Mouse (Mus musculus) right cerebral cortex, postnatal 4 days (tissue): ENCODE measurements around the gene Ncs1.

ENCODE experiments used
- DNase-seq: peaks from one replicate; pipeline ENCODE4 v3.0.0-alpha.2; 2022

The Ncs1 gene

DNA sequence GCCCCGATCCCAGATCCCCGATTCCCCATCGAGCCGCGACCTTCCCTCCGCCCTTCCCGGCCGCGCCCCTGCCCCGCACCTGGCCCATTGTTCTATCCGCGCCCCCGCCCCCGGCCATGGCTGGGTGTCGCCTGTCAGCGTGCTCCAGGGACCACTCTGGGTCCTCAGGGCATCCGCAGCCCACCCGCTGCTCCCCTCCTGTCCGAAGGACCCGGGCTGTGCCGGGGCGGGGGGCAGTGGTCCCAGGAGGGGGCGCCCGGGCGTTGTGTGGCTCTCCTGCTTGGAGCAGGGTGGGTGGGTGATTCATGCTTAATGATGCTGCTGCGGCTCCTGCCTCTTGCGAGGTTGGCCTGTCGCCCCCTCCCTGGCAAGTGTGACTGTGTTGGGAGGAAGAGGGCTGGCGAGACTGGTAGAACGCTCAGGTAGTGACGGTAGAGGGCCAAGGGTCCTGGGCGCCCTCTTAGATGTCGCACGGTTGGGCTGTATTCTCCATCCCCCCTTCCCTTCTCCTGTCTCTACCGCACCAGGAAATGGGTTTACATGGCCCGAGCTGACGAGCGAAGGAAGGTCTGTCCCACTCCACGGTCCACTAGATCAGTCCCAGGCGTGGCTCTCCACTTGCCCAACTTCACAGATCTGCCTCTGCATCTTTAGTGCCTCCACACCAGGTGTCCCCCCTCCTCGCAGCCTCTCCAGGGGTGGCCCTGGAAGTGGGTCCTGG, 788 bp downstream of the Ncs1 start:
- DNase-seq = peak; percentile 66

DNA sequence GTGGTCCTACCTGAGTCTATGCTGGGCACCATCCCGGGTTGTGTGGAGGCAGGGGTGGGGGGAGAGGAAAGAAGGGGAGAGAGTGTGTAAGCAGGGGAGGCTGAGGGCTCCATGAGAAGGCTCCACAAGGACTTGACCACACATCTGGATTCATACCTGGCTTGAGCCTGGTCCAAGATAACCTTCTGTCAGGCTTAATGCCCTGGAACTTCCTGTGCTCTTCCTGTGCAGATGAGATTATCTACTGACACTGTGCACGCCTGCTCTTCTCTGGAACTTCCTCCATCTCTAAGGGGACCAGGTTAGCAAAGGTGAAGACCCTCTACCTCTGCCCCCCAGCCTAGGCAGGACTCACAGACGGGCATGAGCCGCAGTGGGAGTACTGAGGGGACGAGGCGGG, 3.2 kb downstream of the Ncs1 start:
- no peak for DNase-seq

DNA sequence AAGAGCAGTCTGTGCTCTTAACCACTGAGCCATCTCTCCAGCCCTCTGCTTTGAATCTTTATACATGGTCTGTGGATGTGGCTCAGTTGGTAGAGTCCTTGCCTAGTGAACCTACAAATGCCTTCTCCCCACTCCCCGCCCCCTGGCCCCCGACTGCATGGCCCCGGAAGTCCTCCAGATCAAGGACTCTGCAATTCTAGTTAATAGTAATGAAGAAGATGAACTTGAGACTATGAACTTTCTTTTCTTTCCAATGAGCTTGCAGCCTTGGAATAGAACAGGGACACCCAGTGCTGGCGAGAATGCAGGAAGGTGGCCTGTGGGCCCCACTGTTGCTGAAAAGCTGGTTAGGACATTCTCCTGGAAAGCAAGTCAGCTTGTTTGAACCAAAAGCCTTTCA, 6.5 kb downstream of the Ncs1 start:
- DNase-seq = no peak

DNA sequence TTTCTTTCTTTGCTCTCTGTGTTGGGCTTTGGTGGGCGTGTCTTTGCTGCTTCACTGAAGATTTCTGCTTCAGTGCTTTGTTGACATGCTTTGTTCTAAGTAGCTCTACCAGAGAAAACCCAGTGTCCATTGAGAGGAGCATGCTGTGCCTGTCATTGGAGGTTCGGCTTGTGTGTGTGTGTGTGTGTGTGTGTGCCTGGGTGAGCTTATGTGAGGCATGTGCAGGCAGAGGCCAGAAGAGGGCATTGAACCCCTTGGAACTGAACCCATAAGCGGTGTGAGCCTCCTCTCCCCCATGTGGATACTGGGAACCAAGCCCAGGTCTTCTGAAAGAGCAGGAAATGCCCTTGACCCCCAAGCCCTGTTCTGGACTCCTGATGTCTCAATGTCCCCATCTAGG, 7.8 kb downstream of the Ncs1 start:
- DNase-seq = no peak

DNA sequence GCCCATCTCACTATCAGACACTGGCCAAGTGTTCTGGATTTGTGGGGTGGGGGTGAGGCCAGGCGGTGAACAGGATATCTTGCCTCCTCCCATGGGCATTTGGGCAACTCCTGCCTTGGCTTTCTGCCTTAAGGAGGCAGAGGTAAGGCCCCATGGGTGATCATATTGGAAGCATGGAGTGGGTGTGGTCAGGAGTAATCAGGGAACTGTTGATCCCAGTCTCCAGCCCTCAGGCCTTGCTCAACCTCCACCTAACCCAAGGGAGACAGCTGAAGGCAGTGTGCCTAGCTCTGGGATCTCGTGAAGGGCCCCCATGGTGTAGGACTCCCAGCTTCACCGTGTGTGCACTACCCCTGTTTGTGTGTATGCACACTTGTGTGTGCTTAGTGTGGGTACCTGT, 9.2 kb downstream of the Ncs1 start:
- no peak for DNase-seq

DNA sequence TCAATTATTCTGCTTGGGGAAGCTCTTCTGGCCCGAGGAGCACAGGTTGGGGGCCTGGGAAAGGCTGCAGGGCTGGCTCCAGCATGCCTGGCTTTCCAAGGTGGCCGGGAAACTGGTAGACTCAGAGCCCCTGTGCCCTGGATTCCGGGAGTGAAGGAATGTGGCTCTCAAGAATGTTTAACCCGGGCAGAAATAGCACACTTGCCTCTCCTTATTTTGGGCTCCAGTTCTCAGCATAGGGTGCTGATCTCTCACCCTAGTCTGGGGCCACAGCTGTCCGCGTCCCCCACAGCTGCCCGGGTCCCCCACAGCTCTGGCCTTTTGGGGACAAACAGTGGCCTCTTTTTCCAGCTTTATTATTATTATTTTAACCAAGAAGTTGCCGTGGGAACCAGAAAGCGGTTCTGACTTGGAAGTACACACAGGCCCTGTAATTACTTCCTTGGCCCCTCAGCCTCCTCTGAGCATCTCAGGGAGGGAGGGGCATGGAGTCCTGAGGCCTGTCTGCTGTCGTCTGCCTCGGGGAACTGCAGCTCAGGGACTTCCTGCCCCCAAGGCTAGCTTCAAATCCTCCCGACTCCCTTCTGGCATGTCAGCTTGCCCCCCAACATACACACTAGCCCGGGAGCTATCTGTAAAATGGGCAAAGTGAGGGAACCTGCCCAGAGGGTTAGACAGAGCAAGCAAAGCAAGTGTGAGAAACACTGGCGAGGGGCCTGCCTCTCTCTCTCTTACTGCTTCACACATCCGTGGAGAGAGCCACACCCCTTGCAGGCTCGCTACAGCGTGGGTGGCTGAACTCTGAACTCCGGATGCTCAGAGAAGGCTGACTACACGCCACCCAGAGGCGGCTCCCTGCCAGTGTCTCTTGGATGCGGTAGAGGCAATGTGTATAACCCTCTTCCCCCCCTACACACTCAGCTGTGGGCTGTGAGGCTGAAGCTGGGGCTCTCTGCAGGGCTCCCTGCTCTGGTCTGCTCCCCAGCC, 10.6 kb downstream of the Ncs1 start:
- DNase-seq = peak; percentile 56

DNA sequence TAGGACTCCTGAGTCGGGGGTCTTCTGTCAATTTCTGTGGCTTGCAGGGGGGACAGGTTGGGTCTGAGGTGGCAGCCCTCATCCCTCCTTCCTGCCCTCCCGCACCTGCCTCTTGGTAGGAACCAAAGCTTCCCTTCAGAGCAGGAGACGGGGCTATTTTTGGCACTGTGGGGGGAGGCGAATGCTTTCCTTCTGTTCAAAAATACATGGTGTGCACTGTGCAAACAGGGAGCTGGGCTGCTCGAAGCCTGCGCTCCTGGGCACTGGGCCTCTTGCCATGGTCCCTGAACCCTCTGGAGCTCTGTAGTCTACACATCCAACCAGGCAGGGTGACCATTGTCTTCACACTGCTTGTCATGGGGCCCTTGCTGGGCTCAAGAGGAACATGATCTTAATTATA, 11.5 kb downstream of the Ncs1 start:
- DNase-seq = peak; percentile 40

DNA sequence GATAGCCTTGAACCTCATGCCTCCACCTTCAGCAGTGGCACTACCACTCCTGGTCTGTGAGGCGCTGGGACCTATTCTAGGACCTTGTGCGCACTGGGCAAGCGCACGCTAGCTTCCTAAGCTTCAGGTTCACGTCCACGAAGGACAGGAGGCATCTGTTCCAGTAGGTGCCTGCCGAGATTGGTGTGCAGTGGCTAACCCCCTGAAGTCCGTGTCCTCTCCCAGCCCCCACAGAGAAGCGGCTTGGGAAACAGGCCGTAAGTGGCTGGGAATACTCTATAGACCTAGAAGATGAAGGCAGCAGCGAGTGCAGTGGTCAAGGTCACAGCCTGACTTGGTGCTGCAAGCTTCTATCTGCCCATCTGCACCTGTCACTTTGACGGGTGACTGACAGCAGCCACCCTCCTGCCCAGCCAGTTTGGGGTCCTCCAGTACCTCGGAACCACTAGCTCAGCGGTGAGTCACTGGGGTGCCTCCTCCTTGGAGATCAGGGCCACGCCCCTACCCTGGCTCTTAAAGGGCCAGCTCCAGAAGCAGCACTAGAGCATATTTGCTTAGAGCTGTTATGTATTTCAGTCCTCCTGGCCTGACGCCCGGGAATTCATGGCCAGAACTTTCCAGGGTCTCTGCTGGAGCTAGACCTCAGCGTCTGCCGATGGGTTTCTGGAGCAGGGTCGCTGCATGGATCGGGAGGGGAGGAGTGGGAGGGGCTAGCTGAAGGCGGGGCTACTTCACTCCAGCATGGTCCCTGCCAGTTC, 13.2 kb downstream of the Ncs1 start:
- DNase-seq = peak; percentile 69

DNA sequence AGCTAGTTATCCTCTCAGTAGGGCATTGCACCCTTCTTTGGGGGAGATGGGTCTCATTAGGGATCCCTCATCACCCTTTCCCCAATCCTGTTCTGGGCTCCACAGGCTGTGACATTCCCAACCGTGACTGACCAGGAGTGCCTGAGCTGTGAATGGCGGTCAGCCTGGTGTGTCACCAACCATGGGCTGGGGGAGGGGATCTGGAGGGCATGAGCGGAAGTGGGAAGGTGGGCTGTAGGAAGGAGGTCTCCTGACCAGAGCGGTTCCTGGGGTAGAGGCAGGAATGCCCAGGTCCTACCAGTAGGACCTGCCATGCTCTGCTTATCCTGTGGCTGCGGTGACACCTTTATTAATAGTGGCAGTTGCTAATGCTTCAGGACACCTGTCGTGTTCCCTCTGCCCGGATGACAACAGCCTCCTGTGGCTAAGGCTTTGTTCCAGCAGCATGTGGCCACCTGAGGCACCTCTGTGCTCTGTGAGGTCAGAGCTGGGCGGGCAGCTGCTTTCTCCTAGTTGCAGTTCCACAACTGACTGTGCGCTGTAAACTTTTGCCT, 13.8 kb downstream of the Ncs1 start:
- DNase-seq = no peak

DNA sequence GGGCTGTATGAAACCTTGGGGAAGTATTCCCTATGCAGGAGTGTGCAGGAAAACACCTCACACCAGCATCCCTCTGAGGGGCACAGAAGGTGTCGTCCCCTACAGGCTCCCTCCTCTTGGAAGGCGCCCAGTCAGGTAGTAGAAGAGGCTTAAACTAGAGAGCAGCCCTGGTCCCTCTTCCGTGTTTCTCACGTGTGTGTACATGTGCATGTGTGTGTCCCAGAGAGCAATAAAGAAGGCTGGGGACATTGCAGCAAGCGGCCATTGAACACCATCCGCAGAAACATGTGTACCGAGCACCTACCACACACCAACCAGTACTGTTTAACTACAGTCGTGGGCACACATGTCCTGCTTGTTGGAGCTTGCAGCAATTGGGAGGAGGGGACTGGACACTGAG, 14.9 kb downstream of the Ncs1 start:
- DNase-seq = no peak

DNA sequence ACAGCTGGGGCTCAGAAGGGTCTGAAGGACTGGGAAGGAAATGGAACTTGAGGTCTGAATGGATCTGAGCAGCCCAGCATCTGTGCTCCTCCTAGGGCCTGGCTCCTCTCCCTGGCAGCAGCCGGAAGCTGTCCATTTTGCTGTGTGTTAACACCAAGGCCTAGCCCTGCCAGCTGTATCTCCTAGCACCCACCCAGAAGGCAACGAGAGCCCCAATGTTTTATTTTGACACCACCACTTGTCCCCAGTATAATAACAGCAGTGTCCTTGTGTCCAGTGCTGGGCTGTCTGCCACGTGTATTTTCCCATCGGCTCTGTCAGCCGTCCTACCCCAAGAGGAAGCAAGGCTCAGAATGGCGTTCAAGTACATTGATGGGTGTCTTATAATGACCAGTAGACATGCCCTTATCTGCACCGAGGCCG, 17.4 kb downstream of the Ncs1 start:
- peak; percentile 41 for DNase-seq

DNA sequence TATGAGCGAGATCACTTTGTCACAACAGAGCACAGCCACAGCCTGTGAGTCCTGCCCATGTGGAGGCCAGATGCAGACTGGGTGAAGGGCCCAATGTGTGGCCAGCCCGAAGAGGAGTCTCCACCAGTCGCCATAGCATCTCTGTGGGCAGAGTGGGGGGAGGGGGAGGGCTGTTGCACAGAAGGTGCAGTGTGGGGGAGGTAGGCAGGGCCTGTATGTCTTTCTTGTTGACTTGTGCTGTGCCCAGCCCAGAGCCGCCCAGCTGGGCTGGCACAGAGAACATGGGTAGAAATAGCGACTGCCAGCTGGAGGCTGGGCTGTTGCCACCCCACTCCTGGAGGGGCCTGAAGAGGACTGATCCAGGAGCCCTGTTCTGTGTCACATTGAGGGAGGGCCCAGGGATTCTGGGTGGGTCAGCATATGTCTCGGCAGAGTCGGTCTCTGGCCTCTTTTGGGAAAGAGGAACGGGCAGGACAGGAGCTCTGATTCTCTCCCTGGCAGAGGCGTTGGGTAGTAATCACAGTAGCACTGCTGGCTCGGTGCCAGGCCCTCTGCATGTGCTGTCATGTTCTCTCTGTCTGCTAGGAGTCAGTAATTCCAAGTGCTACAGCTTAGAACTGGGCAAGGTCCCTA, 18.2 kb downstream of the Ncs1 start:
- DNase-seq = peak; percentile 89

DNA sequence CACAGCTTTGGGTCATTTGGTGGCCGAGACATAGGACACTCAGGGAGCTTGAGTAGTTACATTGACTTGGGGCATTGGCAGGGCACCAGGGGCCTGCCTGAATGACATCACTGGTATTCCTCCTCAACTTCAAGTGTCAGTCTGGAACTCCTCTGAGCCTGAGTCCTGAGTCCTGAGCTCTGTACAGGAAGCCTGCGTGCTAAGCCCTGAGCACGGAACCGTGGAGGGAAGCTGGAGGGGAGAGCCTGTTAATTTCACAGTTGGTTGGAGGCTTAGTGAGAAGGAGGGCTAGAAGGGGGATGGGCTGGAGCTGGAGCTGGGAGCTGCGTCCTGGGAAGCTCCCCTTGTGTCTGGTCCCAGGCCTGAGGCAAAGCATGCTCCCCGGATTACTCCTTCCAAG, 21.8 kb downstream of the Ncs1 start:
- DNase-seq = no peak

DNA sequence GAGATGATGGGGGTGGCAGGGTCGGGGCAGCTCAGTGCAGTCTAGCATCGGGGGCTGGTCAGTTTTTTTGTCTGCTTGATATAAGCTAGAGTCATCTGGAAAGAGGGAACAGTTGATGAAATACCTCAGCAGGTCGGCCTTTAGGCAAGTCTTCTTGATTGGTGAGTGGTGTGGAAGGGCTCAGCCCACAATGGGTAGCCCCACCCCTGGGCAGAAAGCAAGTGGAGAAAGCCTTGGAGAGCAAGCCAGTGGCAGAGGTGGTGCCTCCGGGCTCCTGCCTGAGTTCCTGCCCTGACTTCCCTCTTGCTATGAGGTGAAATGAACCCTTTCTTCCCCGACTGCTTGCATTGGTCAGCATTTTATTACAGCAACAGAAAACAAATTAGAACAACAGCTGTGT, 23.0 kb downstream of the Ncs1 start:
- DNase-seq = no peak

DNA sequence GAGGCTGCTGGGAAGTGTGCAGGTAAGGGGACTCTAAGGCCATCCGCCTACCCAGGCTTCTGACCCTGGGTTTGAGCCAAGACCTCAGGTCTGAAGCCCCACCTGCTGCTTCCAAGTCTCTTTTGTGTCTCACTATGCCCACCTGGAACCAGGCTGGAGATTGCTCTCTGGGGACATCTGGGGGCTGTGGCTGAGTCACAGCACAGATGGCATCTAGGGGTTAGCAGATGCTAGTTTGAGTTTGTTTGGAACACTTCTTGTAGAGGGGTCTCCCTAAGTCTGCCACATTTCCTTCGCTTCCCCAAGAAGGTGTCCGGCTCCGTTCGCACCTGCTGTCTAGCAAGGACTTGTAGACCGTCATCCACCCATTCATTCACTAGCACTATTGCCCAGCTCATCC, 23.6 kb downstream of the Ncs1 start:
- no peak for DNase-seq

DNA sequence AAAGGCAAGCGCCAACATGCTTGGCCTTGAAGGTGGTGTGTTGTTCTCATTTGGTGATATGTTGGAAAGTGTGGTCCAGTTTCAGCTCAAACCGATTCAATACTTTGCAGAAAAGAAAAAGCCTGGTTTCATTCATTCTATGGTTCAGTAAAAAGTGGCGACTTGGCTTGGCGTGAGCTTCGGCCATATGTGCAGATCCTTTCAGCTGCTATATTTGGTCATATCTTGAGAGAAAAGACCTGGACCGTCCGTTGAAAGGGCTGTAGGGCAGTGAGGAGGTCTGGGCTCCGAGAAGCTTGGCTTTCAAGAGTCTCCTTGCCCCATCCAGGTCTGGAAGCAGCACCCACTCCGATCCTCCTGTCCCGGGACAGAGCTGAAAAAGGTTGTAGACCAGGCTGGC, 24.2 kb downstream of the Ncs1 start:
- DNase-seq = no peak

DNA sequence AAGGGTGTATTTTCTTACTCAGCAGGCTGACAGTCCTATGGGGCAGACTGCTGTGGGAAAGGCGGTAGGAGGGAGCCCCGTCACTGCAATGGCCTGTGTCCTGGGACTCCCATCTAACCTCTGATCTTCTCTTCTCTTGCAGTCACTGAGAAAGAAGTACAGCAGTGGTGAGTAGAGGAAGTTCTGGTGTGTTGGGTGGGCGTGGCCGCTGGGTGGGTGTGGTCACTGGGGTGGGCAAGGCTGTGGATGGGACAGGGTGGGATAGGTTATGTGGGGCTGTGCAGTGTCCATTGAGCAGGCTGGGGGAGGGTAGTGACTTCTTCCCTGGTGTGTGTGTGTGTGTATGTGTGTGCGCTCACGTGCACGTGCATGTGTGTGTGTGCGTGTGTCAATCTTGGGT, 24.8 kb downstream of the Ncs1 start:
- no peak for DNase-seq

DNA sequence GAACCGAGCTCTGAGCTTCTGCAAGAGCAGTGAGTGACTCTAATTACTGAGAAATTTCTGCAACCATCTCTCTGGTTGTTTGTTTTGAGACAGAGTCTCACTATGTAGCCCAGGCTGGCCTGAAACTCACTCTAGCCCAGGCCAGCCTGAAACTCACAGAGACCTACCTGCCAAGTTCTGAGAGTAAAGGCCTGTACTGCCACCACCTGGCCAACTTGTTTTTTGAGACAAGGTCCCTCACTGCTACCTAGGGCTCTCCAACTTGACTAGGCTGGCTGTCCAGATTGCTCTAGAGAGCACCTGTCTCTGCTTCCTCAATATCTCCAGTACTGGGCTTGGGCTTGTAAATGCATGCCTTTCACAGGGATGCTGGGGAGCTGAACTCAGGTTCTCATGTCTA, 25.4 kb downstream of the Ncs1 start:
- DNase-seq = no peak

DNA sequence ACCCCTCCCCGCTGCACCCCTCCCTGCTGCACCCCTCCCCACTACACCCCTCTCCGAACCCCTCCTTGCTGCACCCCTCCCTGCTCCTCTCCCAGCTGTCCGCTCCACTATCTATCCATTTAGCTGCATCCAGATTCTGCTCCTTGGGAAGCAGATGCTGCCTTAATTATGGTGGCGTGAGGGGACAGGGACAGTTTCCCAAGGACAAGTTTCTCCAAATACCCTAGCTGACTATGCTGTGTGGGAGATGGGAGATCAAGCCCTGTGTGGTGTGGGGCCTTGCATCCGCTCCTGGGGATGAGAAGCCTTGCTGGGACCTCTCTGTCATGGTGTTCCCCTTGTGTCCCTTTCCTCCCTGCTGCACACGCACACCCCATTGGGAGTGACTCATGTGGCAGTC, 29.4 kb downstream of the Ncs1 start:
- no peak for DNase-seq

DNA sequence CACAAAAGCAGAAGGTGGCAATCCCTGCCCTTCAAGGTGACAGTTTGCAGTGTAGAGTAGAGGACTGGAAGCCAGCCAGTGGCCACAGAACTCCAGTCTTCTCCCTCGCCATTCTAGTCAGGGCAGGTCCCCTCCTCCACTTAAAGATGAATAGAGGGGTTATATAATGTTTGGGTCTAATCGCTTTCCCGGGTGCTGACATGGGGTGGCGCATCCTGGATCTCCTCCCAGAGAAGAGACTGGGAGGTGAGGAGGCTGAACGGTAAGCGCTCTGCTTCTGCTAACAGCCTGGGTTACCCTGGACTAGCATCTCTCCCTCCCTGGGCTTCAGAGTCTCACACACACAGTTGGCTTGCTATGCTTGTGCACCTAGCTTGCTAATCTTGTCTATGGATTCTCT, 32.2 kb downstream of the Ncs1 start:
- DNase-seq = no peak

DNA sequence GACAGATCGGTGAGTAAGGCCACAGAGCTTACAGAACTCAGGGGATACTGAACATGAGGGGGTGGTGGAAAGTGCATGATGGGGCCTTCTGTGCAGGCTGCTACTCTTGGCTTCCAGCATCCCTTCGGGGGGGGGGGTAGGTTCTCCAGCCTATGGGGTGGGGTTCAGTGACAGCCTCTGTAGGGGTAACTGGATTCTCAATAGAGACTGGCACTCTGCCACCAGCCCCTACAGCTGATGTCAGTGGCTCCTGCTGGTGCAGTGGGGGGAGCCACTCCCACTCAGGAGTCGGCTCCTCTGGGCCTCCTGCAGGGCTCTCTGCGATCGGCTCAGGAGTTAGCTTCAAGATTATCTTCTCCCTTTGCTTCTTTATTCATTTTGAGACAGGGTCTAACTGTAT, 32.9 kb downstream of the Ncs1 start:
- no peak for DNase-seq

DNA sequence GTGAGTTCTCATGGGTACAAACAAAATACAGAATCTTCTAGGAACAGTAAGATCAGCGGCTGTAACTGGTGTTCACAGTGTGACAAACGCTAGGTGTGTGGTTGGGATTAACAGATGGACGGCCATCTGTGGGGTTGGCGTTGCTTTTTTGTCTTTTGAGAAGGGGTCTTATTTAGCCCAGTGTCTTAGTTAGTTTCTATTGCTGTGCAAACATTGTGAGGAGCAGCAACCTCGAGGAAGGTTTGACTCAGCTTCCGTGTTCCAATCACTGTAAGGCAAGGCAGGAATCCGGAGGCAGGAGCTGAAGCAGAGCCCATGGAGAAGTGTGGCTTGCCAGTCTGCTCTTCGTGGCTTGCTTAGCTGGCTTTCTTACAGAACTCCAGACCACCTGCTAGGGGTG, 35.5 kb downstream of the Ncs1 start:
- DNase-seq = no peak

DNA sequence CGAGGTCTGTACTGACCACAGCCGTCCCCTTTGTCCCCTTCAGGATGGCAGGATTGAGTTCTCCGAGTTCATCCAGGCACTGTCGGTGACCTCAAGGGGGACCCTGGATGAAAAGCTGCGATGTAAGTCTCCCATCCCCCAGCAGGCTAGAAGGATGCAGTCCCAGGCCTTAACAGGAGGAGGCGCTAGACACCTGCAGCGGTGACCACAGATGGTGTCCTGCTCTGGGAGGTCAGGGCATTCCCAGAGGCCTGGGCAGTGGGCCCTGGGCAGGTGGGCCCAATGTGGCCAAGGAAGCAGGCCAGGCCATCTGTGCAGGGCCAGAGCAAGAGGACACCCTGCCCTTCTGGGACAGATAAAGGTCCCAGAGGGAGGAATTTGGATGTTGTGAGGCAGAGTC, 36.6 kb downstream of the Ncs1 start:
- no peak for DNase-seq
